ENCODE assay signal across 27 mouse cellular contexts in genomic region chr11:116729276-116730008, GRCm38 (mm10). TPM values are rescaled to one million over a fixed set of nuclear protein-coding genes. Genes with fewer than 3 reads are reported as not detected.
DNase-seq lines count a peak whose midpoint lies in the region; ATAC-seq and TF ChIP-seq lines count a peak whose summit lies in the region.
"Had no signal": no experiment of that assay in that cellular context is flagged by ENCODE, and none has a peak within 500 bp of the region (broad histone marks: within the 10 kb centered on the region; RNA-seq: fewer than 3 reads in every experiment).

No protein-coding gene starts in this region.

- no peaks in the 10 kb centered on the region for H3K9me3 ChIP-seq in midbrain, embryonic 11.5 days (ENCODE audit: control insufficient read depth, low read length)
- no peaks in the 10 kb centered on the region for H3K9me3 ChIP-seq in midbrain, embryonic 10.5 days (replicated peaks)
- H3K9me3 ChIP-seq in lung, postnatal 0 days (ENCODE audit: low read length): no peaks in the 10 kb centered on the region
- H3K9me3 ChIP-seq in stomach, embryonic 15.5 days: no peaks in the 10 kb centered on the region
- H3K9me3 ChIP-seq: embryonic facial prominence, embryonic 15.5 days; forebrain, embryonic 10.5 days; G1E; heart, embryonic 13.5 days; hindbrain, embryonic 15.5 days had no signal

- peak; percentile 33 for DNase-seq in midbrain, embryonic 11.5 days (ENCODE audit: low spot score, missing footprints)
- no peak for DNase-seq in midbrain, embryonic 10.5 days (ENCODE audit: low spot score)
- peak; percentile 63 for DNase-seq in lung, postnatal 0 days (ENCODE audit: low spot score)
- DNase-seq in ovary, postnatal 10 days (ENCODE audit: low spot score): no peak
- DNase-seq in left cerebral cortex, postnatal 25 days (ENCODE audit: low spot score in 2 of 2): no peak
- no peak for DNase-seq in right cerebral cortex, postnatal 25 days
- DNase-seq: adrenal gland, postnatal 10 days; B cell, adult 2 months; cerebellum, adult 11 months; cerebellum, adult 8-10 months; cerebellum, postnatal 25 days; gastrocnemius, postnatal 36 days; heart, adult 11 months; heart, postnatal 36 days had no signal

- H3K36me3 ChIP-seq in midbrain, embryonic 11.5 days (ENCODE audit: control insufficient read depth, insufficient read depth, low read length): no peaks in the 10 kb centered on the region
- H3K36me3 ChIP-seq in midbrain, embryonic 10.5 days: no peaks in the 10 kb centered on the region
- no peaks in the 10 kb centered on the region for H3K36me3 ChIP-seq in lung, postnatal 0 days (ENCODE audit: insufficient read depth, low read length)
- no peaks in the 10 kb centered on the region for H3K36me3 ChIP-seq in stomach, embryonic 15.5 days
- H3K36me3 ChIP-seq: embryonic facial prominence, embryonic 15.5 days; forebrain, embryonic 10.5 days; G1E; heart, embryonic 13.5 days; hindbrain, embryonic 15.5 days had no signal

- H3K27ac ChIP-seq in midbrain, embryonic 11.5 days (ENCODE audit: low read depth, low read length): no peak overlapping the region
- H3K27ac ChIP-seq in midbrain, embryonic 10.5 days (replicated peaks): no peak overlapping the region
- no peak overlapping the region for H3K27ac ChIP-seq in lung, postnatal 0 days (ENCODE audit: low read length)
- peak overlapping the region; percentile 13; the same call in 1 of the 2 replicates for H3K27ac ChIP-seq in stomach, embryonic 15.5 days
- H3K27ac ChIP-seq: embryonic facial prominence, embryonic 15.5 days; forebrain, embryonic 10.5 days; heart, embryonic 13.5 days; hindbrain, embryonic 15.5 days had no signal

- 89% methylated on average over 9 of the region's 9 CpGs for WGBS in midbrain, embryonic 11.5 days
- WGBS in midbrain, embryonic 10.5 days: 88% methylated on average over 9 of the region's 9 CpGs
- WGBS in lung, postnatal 0 days: 43% methylated on average over 9 of the region's 9 CpGs
- WGBS in stomach, embryonic 15.5 days: 41% methylated on average over 9 of the region's 9 CpGs

- TF ChIP-seq EP300 in lung, postnatal 0 days (IDR thresholded peaks at IDR 0.05): peak; percentile 42; the same call in 1 of the 2 replicates

- no peak overlapping the region for H3K9ac ChIP-seq in midbrain, embryonic 11.5 days (ENCODE audit: low read length)
- H3K9ac ChIP-seq in lung, postnatal 0 days (replicated peaks; ENCODE audit: low read depth): no peak overlapping the region
- H3K9ac ChIP-seq in stomach, embryonic 15.5 days: no peak overlapping the region
- H3K9ac ChIP-seq: embryonic facial prominence, embryonic 15.5 days; heart, embryonic 13.5 days; hindbrain, embryonic 15.5 days had no signal

- no peak for ATAC-seq in midbrain, embryonic 11.5 days (ENCODE audit: low FRiP score)
- ATAC-seq in lung, postnatal 0 days: peak; percentile 56
- ATAC-seq in stomach, embryonic 15.5 days (ENCODE audit: insufficient read depth, low FRiP score, low read depth): no peak
- ATAC-seq: CD4-positive, CD25-positive, alpha-beta regulatory T cell, adult 4 months; forebrain, embryonic 14.5 days had no signal

- no peaks in the 10 kb centered on the region for H3K4me1 ChIP-seq in midbrain, embryonic 11.5 days (ENCODE audit: control insufficient read depth, insufficient read depth, low read length)
- H3K4me1 ChIP-seq in midbrain, embryonic 10.5 days: peaks cover 20% of the 10 kb centered on the region
- no peaks in the 10 kb centered on the region for H3K4me1 ChIP-seq in lung, postnatal 0 days (ENCODE audit: insufficient read depth, low read depth, low read length)
- no peaks in the 10 kb centered on the region for H3K4me1 ChIP-seq in stomach, embryonic 15.5 days
- H3K4me1 ChIP-seq: heart, embryonic 13.5 days had no signal

- no peaks in the 10 kb centered on the region for H3K27me3 ChIP-seq in midbrain, embryonic 11.5 days (ENCODE audit: control insufficient read depth, insufficient read depth, low read length)
- no peaks in the 10 kb centered on the region for H3K27me3 ChIP-seq in midbrain, embryonic 10.5 days (ENCODE audit: low read depth, poor library complexity, severe bottlenecking)
- no peaks in the 10 kb centered on the region for H3K27me3 ChIP-seq in lung, postnatal 0 days (replicated peaks; ENCODE audit: insufficient read depth, low read length)
- no peaks in the 10 kb centered on the region for H3K27me3 ChIP-seq in stomach, embryonic 15.5 days (replicated peaks)
- H3K27me3 ChIP-seq: embryonic facial prominence, embryonic 15.5 days; heart, embryonic 13.5 days; hindbrain, embryonic 15.5 days had no signal

- no peak overlapping the region for H3K4me3 ChIP-seq in midbrain, embryonic 11.5 days (ENCODE audit: low read depth, low read length)
- H3K4me3 ChIP-seq in midbrain, embryonic 10.5 days: no peak overlapping the region
- no peak overlapping the region for H3K4me3 ChIP-seq in lung, postnatal 0 days (ENCODE audit: low read depth, low read length)
- H3K4me3 ChIP-seq in stomach, embryonic 15.5 days (replicated peaks): no peak overlapping the region
- H3K4me3 ChIP-seq: embryonic facial prominence, embryonic 15.5 days; erythroblast, embryonic 14.5 days; forebrain, embryonic 10.5 days; heart, embryonic 13.5 days; hindbrain, embryonic 15.5 days had no signal

- intact Hi-C loops in left cerebral cortex, postnatal 25 days (cut with DNase I): no loop called here

- TF ChIP-seq CTCF in lung, postnatal 0 days (IDR thresholded peaks at IDR 0.05): no peak

- H3K4me2 ChIP-seq in midbrain, embryonic 11.5 days: no peak overlapping the region
- no peak overlapping the region for H3K4me2 ChIP-seq in lung, postnatal 0 days (replicated peaks; ENCODE audit: low read depth, low read length)
- H3K4me2 ChIP-seq in stomach, embryonic 15.5 days: no peak overlapping the region
- H3K4me2 ChIP-seq: embryonic facial prominence, embryonic 15.5 days; heart, embryonic 13.5 days; hindbrain, embryonic 15.5 days had no signal

RNA-seq across cellular contexts. Expression of gene St6galnac1, which starts 45.9 kb away (rescaled TPM):
- polyA plus RNA-seq in midbrain, embryonic 11.5 days (2014; fragmentation: Nextera tagmentation; extraction: Ambion mirVana): not detected in 2 replicates
- not detected in 2 replicates for polyA plus RNA-seq in midbrain, embryonic 10.5 days (2016; fragmentation: Nextera tagmentation; extraction: Ambion mirVana)
- polyA plus RNA-seq in lung, postnatal 0 days (2015; fragmentation: Nextera tagmentation; extraction: Ambion mirVana): not detected in 2 replicates
- not detected in 2 replicates for polyA plus RNA-seq in stomach, embryonic 15.5 days (2015; fragmentation: Nextera tagmentation; extraction: Ambion mirVana)
- total RNA-seq in left cerebral cortex, postnatal 25 days (2021): not detected
- total RNA-seq: gastrocnemius, adult 8-10 months; gastrocnemius, postnatal 36 days; heart, postnatal 36 days had no signal
- polyA plus RNA-seq: brain, embryonic 14.5 days; embryonic facial prominence, embryonic 15.5 days; erythroblast, embryonic 14.5 days; forebrain, embryonic 10.5 days; forebrain, embryonic 14.5 days; G1E; heart, embryonic 13.5 days; heart, postnatal 0 days; hindbrain, embryonic 11.5 days; hindbrain, embryonic 15.5 days had no signal

Comparison
In these comparisons a context has a peak if more than half of its experiments do, and no peak if none do; other contexts are left out.
1. DNase-seq: peak in midbrain, embryonic 11.5 days (single experiment) and lung, postnatal 0 days (single experiment); none in midbrain, embryonic 10.5 days (single experiment), ovary, postnatal 10 days (single experiment), left cerebral cortex, postnatal 25 days (0 of 2) and right cerebral cortex, postnatal 25 days (single experiment).